Mouse (Mus musculus) G1E (cell line): ENCODE data around the gene Zic5.

Experiments
- CTCF ChIP-seq: IDR thresholded peaks from 2 replicates; pipeline ENCODE4 v1.5.1; 2012; ENCODE audit warnings: low read depth, low read length, inconsistent platforms, mixed read lengths
- POLR2AphosphoS5 ChIP-seq: IDR thresholded peaks from 2 replicates; pipeline ENCODE4 v1.6.1; 2012; ENCODE audit warnings: low read depth, low read length, inconsistent platforms; ENCODE audit not compliant: insufficient replicate concordance
- TAL1 ChIP-seq: conservative IDR thresholded peaks from 2 replicates; pipeline ENCODE4 v1.6.1; 2012; ENCODE audit warnings: low read depth, low read length, inconsistent platforms, mixed read lengths

DNA sequence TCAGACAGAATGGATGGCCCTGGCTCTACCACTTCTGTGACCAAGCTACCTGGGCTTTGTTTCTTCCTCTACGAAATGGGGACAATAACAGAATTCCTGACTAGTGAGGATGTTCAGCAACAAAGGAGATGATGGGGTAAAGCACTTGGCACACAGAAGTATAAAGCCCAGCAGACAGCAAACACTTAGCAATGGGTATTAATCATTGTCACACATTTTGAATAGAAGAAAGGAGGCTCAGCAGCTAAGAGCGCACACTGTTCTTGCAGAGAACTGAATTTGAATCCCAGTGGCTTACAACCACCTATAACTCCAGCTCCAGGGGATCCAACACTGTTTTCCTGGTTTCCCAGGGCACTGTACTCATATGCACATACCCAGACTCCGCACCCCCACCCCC is 37.8 kb downstream of the Zic5 start:
- TF ChIP-seq CTCF (no peak), POLR2AphosphoS5 (no peak), TAL1 (no peak)
